Mouse (Mus musculus) midbrain, embryonic 13.5 days (tissue): Measurements from ENCODE around the gene Fnbp4. TPM values are rescaled to one million over a fixed set of nuclear protein-coding genes. Genes with fewer than 3 reads are reported as not detected.

Source experiments
- polyA plus RNA-seq: library from polyadenylated mRNA; unstranded; fragments of >200 nt; fragmentation: Nextera tagmentation; extraction: Ambion mirVana; gene quantifications from 2 replicates; pipeline ENCODE4 v1.2.1, GENCODE M21; 2015

The Fnbp4 gene
- polyA plus RNA-seq, 1 experiment from 2014 or later: 131 TPM

Other genes with a start within 250 kb of the Fnbp4 start
- gene Ptprj, start 164.7 kb upstream of the Fnbp4 start, polyA plus RNA-seq: 3.0 and 3.1 TPM in 2 replicates
- gene Nup160, start 68.2 kb upstream of the Fnbp4 start, polyA plus RNA-seq: 26.8 and 28.8 TPM in 2 replicates
- gene Agbl2, start 37.4 kb downstream of the Fnbp4 start, polyA plus RNA-seq: 0.21 and 0.31 TPM in 2 replicates
- 246 and 259 TPM in 2 replicates for gene Mtch2, start 101.8 kb downstream of the Fnbp4 start, polyA plus RNA-seq
- gene C1qtnf4, start 140.5 kb downstream of the Fnbp4 start, polyA plus RNA-seq: 18.1 and 27.3 TPM in 2 replicates
- 63.1 and 64.2 TPM in 2 replicates for gene Kbtbd4, start 159.4 kb downstream of the Fnbp4 start, polyA plus RNA-seq
- 210 TPM in 2 replicates for gene Ndufs3, start 159.5 kb downstream of the Fnbp4 start, polyA plus RNA-seq
- gene Celf1, start 195.0 kb downstream of the Fnbp4 start, polyA plus RNA-seq: 137 and 140 TPM in 2 replicates